Mouse (Mus musculus) liver, postnatal 0 days (tissue): Measurements from ENCODE around the gene Slc7a14.

ENCODE experiments used
- CTCF ChIP-seq: sonication (generic); IDR thresholded peaks from 2 replicates; pipeline ENCODE4 v1.5.1; 2016; ENCODE audit warnings: antibody characterized with exemption, low read depth
- EP300 ChIP-seq: IDR thresholded peaks from 2 replicates; pipeline ENCODE4 v1.6.1; 2016; ENCODE audit warnings: antibody characterized with exemption, low read depth, mild to moderate bottlenecking

DNA sequence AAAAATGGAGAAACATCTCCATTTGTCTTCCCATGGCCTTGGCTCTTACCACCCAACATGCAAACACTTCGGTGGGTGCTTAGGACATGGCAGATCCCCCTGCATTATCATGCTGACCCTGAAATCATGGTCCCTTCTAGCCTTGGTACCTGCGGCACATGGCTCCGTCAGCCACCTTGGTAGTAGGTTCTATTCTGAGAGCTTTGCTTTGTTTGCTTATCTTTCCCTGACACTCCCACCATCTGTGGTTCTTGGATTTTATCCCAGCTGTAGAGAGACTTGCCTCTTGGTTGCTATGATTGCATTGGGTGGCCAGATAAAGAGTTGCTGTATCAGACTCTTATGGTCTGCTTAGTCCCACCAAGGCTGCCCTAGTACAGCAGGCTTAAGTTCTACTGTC lies 46.6 kb downstream of the Slc7a14 start:
- TF ChIP-seq CTCF (no peak), EP300 (no peak)
